Mouse (Mus musculus) MN1 (cell line): Measurements from ENCODE around the gene Eif3l.
A peak's percentile ranks its signal among the peaks of the same experiment; 100 is the strongest.

Source experiments
- DNase-seq: peaks from one replicate; pipeline ENCODE4 v3.0.0-alpha.2; 2016; ENCODE audit warnings: low spot score

Eif3l gene

GRCm38 (mm10) chr15:79093083-79093839, 18.3 kb downstream of the Eif3l start:
- DNase-seq: peak; percentile 74

- DNase-seq: no peak
Measured at GRCm38 (mm10) chr15:79095483-79095882, 20.5 kb downstream of the Eif3l start.

- peak; percentile 52 for DNase-seq
Measured at GRCm38 (mm10) chr15:79096556-79096955, 21.6 kb downstream of the Eif3l start.

- no peak for DNase-seq
Measured at GRCm38 (mm10) chr15:79097135-79097534, 22.2 kb downstream of the Eif3l start.

GRCm38 (mm10) chr15:79097611-79098025, 22.6 kb downstream of the Eif3l start:
- peak; percentile 70 for DNase-seq

- DNase-seq: no peak
Measured at GRCm38 (mm10) chr15:79098220-79098619, 23.2 kb downstream of the Eif3l start.

GRCm38 (mm10) chr15:79098868-79099267, 23.9 kb downstream of the Eif3l start:
- no peak for DNase-seq

- no peak for DNase-seq
Measured at GRCm38 (mm10) chr15:79099456-79099855, 24.5 kb downstream of the Eif3l start.

GRCm38 (mm10) chr15:79100391-79100790, 25.4 kb downstream of the Eif3l start:
- DNase-seq: no peak

GRCm38 (mm10) chr15:79101531-79101930, 26.6 kb downstream of the Eif3l start:
- no peak for DNase-seq

GRCm38 (mm10) chr15:79103264-79103663, 28.3 kb downstream of the Eif3l start:
- DNase-seq: no peak

- no peak for DNase-seq
Measured at GRCm38 (mm10) chr15:79105804-79106203, 30.8 kb downstream of the Eif3l start.

GRCm38 (mm10) chr15:79107966-79108365, 33.0 kb downstream of the Eif3l start:
- DNase-seq: peak; percentile 83

- peak; percentile 91 for DNase-seq
Measured at GRCm38 (mm10) chr15:79108421-79109320, 33.7 kb downstream of the Eif3l start, which contains the start of gene Micall1. TSS of gene Micall1 (plus strand) at chr15:79108898.

- peak; percentile 45 for DNase-seq
Measured at GRCm38 (mm10) chr15:79109321-79109934, 34.4 kb downstream of the Eif3l start.

GRCm38 (mm10) chr15:79110031-79110430, 35.1 kb downstream of the Eif3l start:
- DNase-seq: no peak

GRCm38 (mm10) chr15:79110528-79110927, 35.5 kb downstream of the Eif3l start:
- no peak for DNase-seq

GRCm38 (mm10) chr15:79111774-79112173, 36.8 kb downstream of the Eif3l start:
- DNase-seq: peak; percentile 84

GRCm38 (mm10) chr15:79115276-79115675, 40.3 kb downstream of the Eif3l start:
- DNase-seq: no peak

GRCm38 (mm10) chr15:79119491-79119890, 44.5 kb downstream of the Eif3l start:
- no peak for DNase-seq

GRCm38 (mm10) chr15:79122119-79122518, 47.1 kb downstream of the Eif3l start:
- no peak for DNase-seq

GRCm38 (mm10) chr15:79122546-79122945, 47.6 kb downstream of the Eif3l start:
- DNase-seq: no peak
